Mouse (Mus musculus) cortical plate, adult 2 months (tissue): ENCODE results near the gene Arid5b. TPM values are rescaled to one million over a fixed set of nuclear protein-coding genes. Genes with fewer than 3 reads are reported as not detected.

Source experiments
- H3K27ac ChIP-seq: fragments of 200-500 bp; 2 replicates; pipeline ENCODE4 v1.5.1; 2012; ENCODE audit warnings: low read length, control low read depth, inconsistent platforms; ENCODE audit not compliant: insufficient read depth
- H3K4me1 ChIP-seq: fragments of 200-500 bp; 2 replicates; pipeline ENCODE4 v1.6.1; 2011; ENCODE audit warnings: low read length; ENCODE audit not compliant: control insufficient read depth, insufficient read depth
- H3K4me3 ChIP-seq: fragments of 200-500 bp; 2 replicates; pipeline ENCODE4 v1.5.1; 2011; ENCODE audit warnings: mild to moderate bottlenecking, low read length, control low read depth; ENCODE audit not compliant: insufficient read depth
- CTCF ChIP-seq: fragments of 200-500 bp; IDR thresholded peaks from 2 replicates; pipeline ENCODE4 v1.5.1; 2011; ENCODE audit warnings: mild to moderate bottlenecking, control low read depth, low read length; ENCODE audit not compliant: insufficient read depth; ENCODE audit errors: extremely low read depth
- POLR2A ChIP-seq: fragments of 200-500 bp; IDR thresholded peaks from 2 replicates; pipeline ENCODE4 v1.6.1; 2011; ENCODE audit warnings: mild to moderate bottlenecking, low read length, control low read depth; ENCODE audit not compliant: insufficient read depth; ENCODE audit errors: extremely low read depth
- polyA plus RNA-seq: library from polyadenylated mRNA; depleted of rRNA; stranded (reverse); fragments of >200 nt; gene quantifications from 2 replicates; pipeline ENCODE4 v1.2.3, GENCODE M21; 2012

The Arid5b gene
- polyA plus RNA-seq, 1 experiment = 11.7 TPM

DNA sequence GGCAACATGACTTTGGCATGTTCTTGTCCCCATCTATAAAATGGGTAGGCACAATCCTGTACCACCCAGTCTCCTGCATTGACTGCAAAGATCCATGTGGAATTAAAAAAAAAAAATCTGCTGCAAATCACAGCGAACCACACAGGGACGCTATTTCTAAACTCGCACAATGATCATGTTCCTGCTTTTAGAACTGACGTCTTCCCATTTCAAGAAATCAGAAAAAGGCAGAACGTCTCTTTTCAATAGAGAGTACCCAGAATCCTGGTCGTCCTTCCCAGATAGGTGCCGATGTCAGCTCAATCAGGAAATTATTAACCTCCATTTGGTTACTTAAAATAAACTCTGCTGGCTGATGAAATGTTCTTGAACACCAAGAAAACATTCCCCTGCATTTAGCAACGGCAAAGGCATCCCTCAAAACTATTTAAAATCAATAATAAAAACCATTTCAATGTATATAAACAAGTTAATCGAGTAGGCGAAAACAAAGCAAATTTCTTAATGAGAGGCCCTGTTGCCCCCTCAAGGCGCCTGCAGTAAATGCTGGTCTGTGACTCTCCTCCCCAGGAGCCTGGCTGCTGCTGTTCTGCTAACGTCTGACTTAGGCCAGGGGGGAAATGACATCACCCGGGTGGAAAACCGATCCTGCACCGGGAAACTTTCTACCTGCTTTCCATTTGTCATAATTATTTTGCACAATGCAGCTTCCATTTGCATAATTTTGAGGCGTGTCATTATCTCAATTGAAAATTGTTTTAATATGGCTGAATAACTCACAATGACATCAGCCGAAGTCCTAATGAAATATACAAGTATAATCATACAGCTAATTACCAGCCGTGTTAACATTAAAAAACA is 3.4 kb downstream of the Arid5b start:
- H3K4me3 ChIP-seq = peak overlapping the region; percentile 91; the same call in 1 of the 2 replicates
- H3K27ac ChIP-seq = peak overlapping the region; percentile 76
- TF ChIP-seq POLR2A = 0 out of 2 replicates have a peak, but pooled peaks have one; percentile 34
- no peak for TF ChIP-seq CTCF
- H3K4me1 ChIP-seq = peaks cover 2% of the 10 kb centered on the region; the same call in 1 of the 2 replicates

DNA sequence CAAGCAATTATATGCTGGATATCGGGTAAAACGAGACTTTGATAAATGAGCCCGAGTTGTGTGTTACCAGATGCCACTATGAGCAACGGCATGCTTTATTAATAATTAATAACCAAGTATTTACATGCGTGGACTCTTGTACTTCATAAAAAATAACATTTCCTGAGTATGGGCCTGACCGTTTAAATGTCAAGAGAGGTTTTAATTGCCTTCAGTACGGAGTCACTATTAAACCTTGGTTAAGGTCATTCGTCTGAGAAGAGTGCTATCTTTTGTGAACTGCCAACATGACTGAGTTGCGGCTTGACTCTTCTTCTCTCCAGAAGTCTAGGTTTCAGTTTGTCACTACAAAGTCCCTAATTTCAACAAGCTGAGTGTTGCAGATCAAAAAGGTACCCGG is 8.8 kb downstream of the Arid5b start:
- no peak for TF ChIP-seq POLR2A
- Histone ChIP-seq H3K27ac (no peak overlapping the region), H3K4me1 (peaks cover 2% of the 10 kb centered on the region; the same call in 1 of the 2 replicates), H3K4me3 (no peak overlapping the region)

DNA sequence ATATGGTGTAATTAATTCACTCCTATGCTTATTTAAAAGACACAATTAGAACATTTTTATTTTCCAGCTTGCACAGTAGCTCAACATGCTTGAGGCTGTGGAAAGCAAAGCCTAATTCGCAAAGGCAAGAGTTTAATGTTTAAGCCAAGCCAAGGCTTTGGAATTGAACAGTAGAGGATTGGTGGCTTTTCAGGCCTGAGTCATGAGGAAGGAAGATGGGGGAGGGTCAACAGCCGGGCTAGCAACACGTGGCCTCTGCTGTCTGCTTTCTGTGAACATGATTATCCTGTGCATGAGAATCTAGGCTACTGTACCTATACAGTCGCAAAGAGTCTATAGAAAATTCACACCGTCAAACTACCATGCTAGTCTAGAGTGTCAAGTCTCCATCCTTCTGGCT is 9.9 kb downstream of the Arid5b start:
- TF ChIP-seq POLR2A = no peak
- TF ChIP-seq CTCF = no peak
- Histone ChIP-seq H3K4me1 (no peaks in the 10 kb centered on the region), H3K27ac (no peak overlapping the region), H3K4me3 (no peak overlapping the region)

DNA sequence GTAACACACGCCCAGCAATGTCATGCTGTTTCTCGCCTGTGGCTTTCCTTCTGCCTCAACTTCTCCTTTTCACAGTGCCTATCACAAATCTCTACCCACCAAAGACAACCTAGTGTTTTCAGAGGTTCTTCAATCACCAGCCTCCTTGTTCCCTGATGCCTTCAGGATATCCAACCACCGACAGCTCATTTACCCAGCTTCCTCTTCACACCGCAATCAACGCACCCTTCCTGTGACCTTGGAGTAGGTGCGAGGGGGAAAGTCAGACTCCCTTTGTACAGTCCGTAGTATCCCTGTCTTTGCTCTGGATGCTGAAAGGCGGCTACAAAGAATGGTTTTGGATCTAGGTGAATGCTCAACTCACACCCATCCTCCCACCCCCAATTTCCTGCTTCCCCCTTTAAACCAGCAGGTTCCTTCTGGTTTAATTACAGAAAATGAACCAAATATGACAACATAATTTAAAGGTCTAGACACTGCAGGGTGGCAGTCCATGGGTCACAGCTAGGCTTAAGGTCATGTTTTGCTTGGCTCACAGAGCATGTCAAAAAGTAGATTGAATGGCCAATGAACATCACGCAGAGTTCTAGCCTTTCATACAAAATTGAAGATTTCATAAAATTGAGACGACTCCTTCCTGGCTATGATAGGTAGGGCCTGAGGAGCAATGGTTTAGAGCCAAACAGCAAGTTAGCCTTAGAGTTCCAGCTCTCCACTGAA is 14.4 kb downstream of the Arid5b start:
- no peaks in the 10 kb centered on the region for H3K4me1 ChIP-seq
- H3K27ac ChIP-seq = no peak overlapping the region
- no peak overlapping the region for H3K4me3 ChIP-seq
- TF ChIP-seq CTCF (no peak), POLR2A (no peak)

DNA sequence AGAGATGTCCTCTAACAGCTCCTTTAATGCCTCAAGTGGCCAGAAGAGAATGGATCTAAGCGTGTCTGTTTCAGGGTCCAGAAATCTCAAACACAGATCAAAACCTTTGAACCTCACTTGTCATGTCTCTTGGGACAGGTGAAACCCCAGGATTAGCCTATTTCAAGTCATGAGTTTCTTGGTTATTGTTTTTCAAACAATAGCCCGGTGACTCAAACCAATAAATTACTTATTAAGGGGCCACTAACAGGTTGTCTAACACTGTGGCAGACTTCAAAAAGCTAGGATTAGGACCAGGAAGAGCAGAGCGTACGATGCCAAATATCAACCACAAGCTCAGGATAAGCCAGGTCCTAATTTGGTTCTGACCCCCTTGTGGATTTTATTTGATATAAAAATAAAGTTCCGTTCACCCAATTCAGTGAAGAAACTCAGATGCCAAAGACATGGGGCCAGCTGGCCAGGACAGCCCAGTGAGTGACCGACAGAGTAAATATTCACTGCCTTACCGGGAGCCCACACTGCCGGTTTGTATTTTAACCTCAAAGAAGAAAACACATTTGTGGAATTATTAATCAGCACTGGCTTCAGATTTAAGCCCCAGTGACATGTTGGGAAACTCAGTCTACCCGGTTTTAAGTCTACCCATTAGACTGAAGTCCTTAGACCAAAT is 15.1 kb downstream of the Arid5b start:
- H3K27ac ChIP-seq = no peak overlapping the region
- H3K4me1 ChIP-seq = no peaks in the 10 kb centered on the region
- no peak overlapping the region for H3K4me3 ChIP-seq
- TF ChIP-seq CTCF = no peak
- no peak for TF ChIP-seq POLR2A

DNA sequence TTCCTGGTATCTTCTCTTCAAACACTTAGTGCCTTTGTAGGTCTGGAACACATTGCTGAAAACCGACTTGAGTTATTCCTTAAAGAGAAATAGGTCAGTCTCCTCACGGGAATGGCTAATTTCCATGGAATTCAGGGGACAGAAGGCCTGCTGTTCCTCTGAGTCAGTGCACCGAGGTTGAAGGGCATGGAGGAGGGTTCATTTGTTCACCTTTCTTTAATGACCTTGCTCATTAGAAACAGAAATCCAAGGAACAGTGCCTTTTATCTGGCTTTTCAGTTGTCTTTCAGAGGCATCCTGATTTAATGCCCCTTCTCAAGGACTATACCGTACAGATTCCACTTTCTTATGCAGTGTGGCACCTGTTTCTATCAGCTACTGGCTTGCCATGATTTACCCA is 18.9 kb downstream of the Arid5b start:
- no peak overlapping the region for H3K27ac ChIP-seq
- TF ChIP-seq CTCF = no peak
- TF ChIP-seq POLR2A = no peak
- H3K4me1 ChIP-seq = no peaks in the 10 kb centered on the region
- H3K4me3 ChIP-seq = no peak overlapping the region

DNA sequence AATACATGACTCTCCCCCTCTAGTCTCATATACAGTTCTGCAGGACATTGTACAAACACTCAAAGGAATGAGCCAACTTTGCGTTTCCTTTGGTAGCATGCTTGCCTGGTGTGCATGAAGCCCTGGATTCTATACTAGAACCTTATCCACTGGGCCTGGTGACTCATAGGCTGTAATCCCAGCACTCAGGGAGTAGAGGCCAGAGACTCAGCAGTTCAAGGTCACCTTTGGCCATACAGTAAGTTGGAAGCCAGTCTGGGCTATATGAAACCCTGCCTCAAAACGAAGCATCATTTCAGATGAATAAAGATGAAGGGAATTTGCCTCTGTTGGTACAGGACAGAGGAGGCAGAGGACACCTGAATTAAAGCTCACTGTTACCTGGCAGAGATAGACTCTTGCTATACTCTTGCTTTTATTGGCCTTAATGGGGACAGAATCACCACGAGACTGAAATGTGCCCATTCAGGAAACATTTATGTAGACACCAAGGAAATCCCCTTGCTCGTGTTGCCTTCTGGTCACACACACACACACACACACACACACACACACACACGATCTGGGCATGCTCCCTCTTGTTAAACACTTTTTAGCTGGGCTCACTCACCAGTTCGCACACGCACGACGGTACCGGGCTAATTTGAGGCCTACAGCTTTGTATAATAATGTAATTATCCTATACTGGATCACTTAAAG is 21.0 kb downstream of the Arid5b start:
- Histone ChIP-seq H3K27ac (no peak overlapping the region), H3K4me1 (no peaks in the 10 kb centered on the region), H3K4me3 (no peak overlapping the region)
- TF ChIP-seq POLR2A = no peak
- no peak for TF ChIP-seq CTCF

DNA sequence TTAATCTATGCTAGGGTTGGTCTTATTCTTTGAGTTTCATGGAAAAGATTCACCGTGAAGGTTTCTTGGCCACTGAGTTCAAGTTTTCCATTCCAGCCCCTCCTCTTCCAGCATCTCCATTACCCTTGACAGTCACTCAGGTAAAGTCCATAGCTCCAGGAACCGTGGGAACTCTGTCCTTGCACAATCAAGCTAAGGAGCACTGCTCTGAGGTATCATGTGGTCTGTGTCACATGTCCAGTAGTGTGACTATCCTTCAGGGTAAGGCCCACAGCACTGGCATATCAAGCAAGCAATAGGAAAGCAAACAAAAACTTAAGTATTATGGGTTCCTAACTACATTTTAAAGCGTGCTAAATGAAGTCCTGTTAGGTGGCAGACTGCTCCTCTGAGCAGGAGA is 22.4 kb downstream of the Arid5b start:
- H3K4me3 ChIP-seq = no peak overlapping the region
- no peak overlapping the region for H3K27ac ChIP-seq
- H3K4me1 ChIP-seq = no peaks in the 10 kb centered on the region
- TF ChIP-seq POLR2A = no peak
- no peak for TF ChIP-seq CTCF
